ENCODE assay signal across 28 mouse cellular contexts in the genomic region with DNA sequence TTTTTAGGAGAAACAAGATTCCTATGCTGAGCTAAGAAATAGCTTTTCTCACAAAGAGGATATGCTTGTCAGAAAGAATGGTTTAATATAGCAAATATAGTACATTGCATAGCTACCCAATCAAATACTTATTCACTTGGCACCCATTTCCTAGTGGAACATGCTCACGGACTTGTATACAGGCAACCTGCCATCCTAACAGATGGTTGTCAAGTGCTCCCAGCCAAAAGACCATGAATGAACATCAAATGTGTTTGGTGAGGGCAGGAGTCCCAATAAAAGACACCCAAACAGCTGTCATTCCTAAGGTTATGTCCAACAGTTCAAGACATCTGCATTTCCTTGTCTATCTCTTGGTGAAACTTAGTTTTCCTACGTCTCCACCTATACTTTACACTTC.
DNase-seq lines count a peak whose midpoint lies in the region; ATAC-seq and TF ChIP-seq lines count a peak whose summit lies in the region.
"Had no signal": no experiment of that assay in that cellular context is flagged by ENCODE, and none has a peak within 500 bp of the region (broad histone marks: within the 10 kb centered on the region; RNA-seq: fewer than 3 reads in every experiment).

No protein-coding gene starts in this region.

- no peaks in the 10 kb centered on the region for H3K4me1 ChIP-seq in hindbrain, embryonic 16.5 days (ENCODE audit: control insufficient read depth, insufficient read depth, low read depth, low read length)
- H3K4me1 ChIP-seq in hindbrain, embryonic 10.5 days (replicated peaks): no peaks in the 10 kb centered on the region
- H3K4me1 ChIP-seq in forebrain, embryonic 16.5 days (replicated peaks; ENCODE audit: control insufficient read depth, insufficient read depth, low read length): no peaks in the 10 kb centered on the region
- H3K4me1 ChIP-seq: embryonic facial prominence, embryonic 10.5 days; heart, embryonic 12.5 days; hindbrain, embryonic 13.5 days; intestine, embryonic 15.5 days; limb, embryonic 13.5 days; liver, embryonic 12.5 days; midbrain, embryonic 13.5 days; neural tube, embryonic 12.5 days had no signal

- no peak overlapping the region for H3K4me3 ChIP-seq in hindbrain, embryonic 16.5 days (ENCODE audit: low read length)
- no peak overlapping the region for H3K4me3 ChIP-seq in hindbrain, embryonic 10.5 days
- H3K4me3 ChIP-seq in forebrain, embryonic 16.5 days (replicated peaks; ENCODE audit: low read length): no peak overlapping the region
- H3K4me3 ChIP-seq: embryonic facial prominence, embryonic 10.5 days; heart, embryonic 12.5 days; hindbrain, embryonic 13.5 days; intestine, embryonic 15.5 days; limb, embryonic 13.5 days; liver, embryonic 12.5 days; midbrain, embryonic 13.5 days; neural tube, embryonic 12.5 days had no signal

- DNase-seq in cerebellum, adult 9-11 months: peak; percentile 11
- no peak for DNase-seq in hindbrain, embryonic 10.5 days (ENCODE audit: low spot score)
- peak; percentile 89 for DNase-seq in brain, embryonic 14.5 days (ENCODE audit: low read depth)
- DNase-seq in right cerebral cortex, postnatal 25 days: no peak
- DNase-seq: adrenal gland, postnatal 25 days; gastrocnemius, postnatal 25 days; heart, adult 18-20 months; heart, postnatal 10 days; kidney, adult 9 months; kidney, postnatal 25 days; layer of hippocampus, postnatal 36 days; lung, adult 2 months; lung, postnatal 14 days; right cerebral cortex, postnatal 14 days; spleen, adult 18-20 months; thymus, postnatal 14 days had no signal

- H3K27me3 ChIP-seq in hindbrain, embryonic 16.5 days (replicated peaks; ENCODE audit: control insufficient read depth, insufficient read depth, low read length): no peaks in the 10 kb centered on the region
- H3K27me3 ChIP-seq in hindbrain, embryonic 10.5 days (ENCODE audit: insufficient read depth, poor library complexity, severe bottlenecking): no peaks in the 10 kb centered on the region
- H3K27me3 ChIP-seq in forebrain, embryonic 16.5 days (replicated peaks; ENCODE audit: control insufficient read depth, insufficient read depth, low read length): no peaks in the 10 kb centered on the region
- H3K27me3 ChIP-seq: heart, embryonic 12.5 days; hindbrain, embryonic 13.5 days; intestine, embryonic 15.5 days; limb, embryonic 13.5 days; liver, embryonic 12.5 days; midbrain, embryonic 13.5 days; neural tube, embryonic 12.5 days had no signal

- H3K9me3 ChIP-seq in hindbrain, embryonic 16.5 days (ENCODE audit: control insufficient read depth, low read length): no peaks in the 10 kb centered on the region
- H3K9me3 ChIP-seq in hindbrain, embryonic 10.5 days: no peaks in the 10 kb centered on the region
- no peaks in the 10 kb centered on the region for H3K9me3 ChIP-seq in forebrain, embryonic 16.5 days (ENCODE audit: control insufficient read depth, low read length)
- H3K9me3 ChIP-seq: embryonic facial prominence, embryonic 10.5 days; heart, embryonic 12.5 days; hindbrain, embryonic 13.5 days; intestine, embryonic 15.5 days; limb, embryonic 13.5 days; liver, embryonic 12.5 days; midbrain, embryonic 13.5 days; neural tube, embryonic 12.5 days had no signal

- TF ChIP-seq CTCF in brain, embryonic 14.5 days (IDR thresholded peaks at IDR 0.05; ENCODE audit: borderline replicate concordance, extremely low read depth, insufficient read depth, insufficient read length): no peak

- H3K36me3 ChIP-seq in hindbrain, embryonic 16.5 days (ENCODE audit: control insufficient read depth, insufficient read depth, low read length): no peaks in the 10 kb centered on the region
- H3K36me3 ChIP-seq in hindbrain, embryonic 10.5 days: no peaks in the 10 kb centered on the region
- no peaks in the 10 kb centered on the region for H3K36me3 ChIP-seq in forebrain, embryonic 16.5 days (ENCODE audit: control insufficient read depth, insufficient read depth)
- H3K36me3 ChIP-seq: embryonic facial prominence, embryonic 10.5 days; heart, embryonic 12.5 days; hindbrain, embryonic 13.5 days; intestine, embryonic 15.5 days; limb, embryonic 13.5 days; liver, embryonic 12.5 days; midbrain, embryonic 13.5 days; neural tube, embryonic 12.5 days had no signal

- no peak overlapping the region for H3K27ac ChIP-seq in hindbrain, embryonic 16.5 days (ENCODE audit: low read depth, low read length)
- no peak overlapping the region for H3K27ac ChIP-seq in hindbrain, embryonic 10.5 days
- H3K27ac ChIP-seq in forebrain, embryonic 16.5 days (ENCODE audit: low read length): no peak overlapping the region
- H3K27ac ChIP-seq: embryonic facial prominence, embryonic 10.5 days; hindbrain, embryonic 13.5 days; intestine, embryonic 15.5 days; limb, embryonic 13.5 days; liver, embryonic 12.5 days; midbrain, embryonic 13.5 days; neural tube, embryonic 12.5 days had no signal

- WGBS in hindbrain, embryonic 16.5 days: 74% methylated on average over 2 of the region's 2 CpGs
- WGBS in hindbrain, embryonic 10.5 days: 90% methylated on average over 2 of the region's 2 CpGs
- WGBS in forebrain, embryonic 16.5 days: 56% methylated on average over 2 of the region's 2 CpGs

- H3K4me2 ChIP-seq in hindbrain, embryonic 16.5 days (ENCODE audit: low read length): no peak overlapping the region
- no peak overlapping the region for H3K4me2 ChIP-seq in forebrain, embryonic 16.5 days (ENCODE audit: low read length)
- H3K4me2 ChIP-seq: heart, embryonic 12.5 days; hindbrain, embryonic 13.5 days; intestine, embryonic 15.5 days; limb, embryonic 13.5 days; liver, embryonic 12.5 days; midbrain, embryonic 13.5 days; neural tube, embryonic 12.5 days had no signal

- no peak for TF ChIP-seq POLR2A in brain, embryonic 14.5 days (IDR thresholded peaks at IDR 0.05; ENCODE audit: borderline replicate concordance, extremely low read depth, insufficient read depth, insufficient read length, poor library complexity, severe bottlenecking)

- no peak for ATAC-seq in cerebellum, adult (ENCODE audit: insufficient number of reproducible peaks, low FRiP score, low TSS enrichment)
- peak; percentile 72; the same call in 1 of the 2 replicates for ATAC-seq in hindbrain, embryonic 16.5 days
- peak; percentile 86 for ATAC-seq in forebrain, embryonic 16.5 days
- ATAC-seq: CD4-positive, CD25-positive, alpha-beta regulatory T cell, adult 4 months; intestine, embryonic 15.5 days; liver, embryonic 12.5 days; midbrain, embryonic 13.5 days had no signal

- no peak overlapping the region for H3K9ac ChIP-seq in hindbrain, embryonic 16.5 days (ENCODE audit: low read depth, low read length)
- H3K9ac ChIP-seq in forebrain, embryonic 16.5 days (replicated peaks; ENCODE audit: low read depth, low read length): no peak overlapping the region
- H3K9ac ChIP-seq: heart, embryonic 12.5 days; hindbrain, embryonic 13.5 days; intestine, embryonic 15.5 days; limb, embryonic 13.5 days; liver, embryonic 12.5 days; midbrain, embryonic 13.5 days; neural tube, embryonic 12.5 days had no signal

Comparison
In these comparisons a context has a peak if more than half of its experiments do, and no peak if none do; other contexts are left out.
1. DNase-seq: peak in cerebellum, adult 9-11 months (single experiment) and brain, embryonic 14.5 days (single experiment); none in hindbrain, embryonic 10.5 days (single experiment) and right cerebral cortex, postnatal 25 days (single experiment).